Mouse (Mus musculus): ENCODE data around the gene Rfx8.

DNA sequence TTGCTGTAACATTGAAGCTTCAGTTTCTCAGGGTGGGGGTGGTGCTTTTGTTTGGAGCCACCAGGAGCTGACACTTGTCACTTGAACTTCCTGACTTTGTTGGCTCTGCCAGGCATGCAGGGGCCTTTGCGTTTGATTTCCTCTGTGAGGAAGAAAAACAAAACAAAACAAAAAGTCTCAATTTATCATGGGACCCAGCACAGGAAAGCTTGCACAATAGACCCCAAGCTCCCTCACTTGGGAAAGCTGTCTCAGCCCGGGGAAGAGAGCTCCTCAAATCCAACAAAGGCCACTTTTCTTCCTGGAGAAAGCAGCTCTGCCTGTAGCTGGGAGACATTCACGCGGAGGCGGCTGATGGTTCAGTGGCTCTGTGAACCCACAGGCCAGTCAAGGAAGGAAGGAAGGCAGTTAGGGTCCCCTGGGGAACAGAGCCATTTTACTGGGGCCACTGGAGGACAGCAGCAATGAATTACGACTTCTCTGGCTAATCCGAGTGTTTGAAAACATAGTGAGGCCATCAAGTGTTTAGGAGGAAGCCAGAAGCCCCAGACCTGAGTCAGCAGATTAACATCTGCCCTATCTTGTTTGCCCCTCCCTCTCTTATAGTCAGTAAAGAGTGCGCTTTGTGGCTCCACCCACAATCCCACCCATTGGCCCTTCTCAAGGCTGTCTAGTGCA lies 15.3 kb upstream of the Rfx8 start:
- no peak for TF ChIP-seq CTCF (IDR thresholded peaks at IDR 0.05 in 2 of 3, conservative IDR thresholded peaks at IDR 0.05 in 1 of 3; ENCODE audit: control insufficient read depth in 1 of 3, insufficient read depth in 1 of 3, low read depth in 2 of 3, low read length in 3 of 3, poor library complexity in 1 of 3, severe bottlenecking in 1 of 3)
- TF ChIP-seq MAX (IDR thresholded peaks at IDR 0.05; ENCODE audit: low read length) = no peak
- no peak for TF ChIP-seq E2F4 (IDR thresholded peaks at IDR 0.05; ENCODE audit: borderline replicate concordance, low read depth, low read length)
- no peak for TF ChIP-seq POLR2A (IDR thresholded peaks at IDR 0.05; ENCODE audit: control insufficient read depth in 1 of 2, insufficient read depth in 1 of 2, low read depth in 1 of 2, low read length in 2 of 2, poor library complexity in 1 of 2)
- no peak for TF ChIP-seq NRF1 (IDR thresholded peaks at IDR 0.05; ENCODE audit: insufficient read depth, low read depth, low read length, poor library complexity, severe bottlenecking)
- TF ChIP-seq EP300 (IDR thresholded peaks at IDR 0.05; ENCODE audit: low read depth in 1 of 2, low read length in 2 of 2) = no peak
- TF ChIP-seq RAD21 (IDR thresholded peaks at IDR 0.05; ENCODE audit: low read depth, low read length) = no peak
- TF ChIP-seq KAT2A (conservative IDR thresholded peaks at IDR 0.05; ENCODE audit: low read depth, low read length) = no peak
